Comparison of ENCODE assay signal across 15 mouse cellular contexts in the genomic region with DNA sequence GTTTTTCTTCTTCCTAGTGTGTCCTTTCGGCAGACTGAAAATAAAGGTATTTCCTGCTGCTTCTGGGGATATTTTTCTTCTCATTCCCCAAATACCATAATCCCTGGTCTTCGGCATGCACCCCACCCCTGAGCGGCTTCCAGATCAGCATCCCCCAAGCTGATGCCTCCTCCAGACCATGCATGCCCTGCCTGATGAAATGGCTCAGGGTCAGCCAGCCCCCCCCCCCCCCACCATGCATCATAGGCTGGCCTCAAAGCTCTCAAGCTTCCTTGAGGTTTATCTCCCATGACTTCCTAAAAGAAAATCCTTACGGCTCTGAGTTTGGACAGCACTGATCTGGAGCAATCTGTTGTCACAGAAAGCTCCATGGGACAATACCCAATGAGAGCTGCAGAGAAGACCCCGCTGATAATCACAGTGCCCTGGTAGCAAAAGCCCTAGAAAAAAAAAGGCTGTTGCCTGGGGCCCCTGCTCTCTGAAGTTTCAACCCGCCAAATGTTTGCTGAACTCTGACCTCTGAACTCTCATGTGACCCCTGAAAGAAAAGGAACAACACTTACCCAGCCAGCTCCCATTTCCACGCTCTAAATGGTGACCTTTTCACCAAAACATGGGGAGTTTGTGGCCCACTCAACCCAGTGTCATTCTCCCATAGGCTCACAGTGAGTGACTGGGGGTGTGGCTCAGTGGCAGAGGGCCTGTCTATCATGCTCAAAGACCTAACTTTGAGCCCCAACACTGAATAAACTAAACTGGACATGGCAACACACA. TPM values are rescaled to one million over a fixed set of nuclear protein-coding genes. Genes with fewer than 3 reads are reported as not detected.
DNase-seq lines count a peak whose midpoint lies in the region; ATAC-seq and TF ChIP-seq lines count a peak whose summit lies in the region.
"Had no signal": no experiment of that assay in that cellular context is flagged by ENCODE, and none has a peak within 500 bp of the region (broad histone marks: within the 10 kb centered on the region; RNA-seq: fewer than 3 reads in every experiment).

No protein-coding gene starts in this region.

- no peak for DNase-seq in heart, embryonic 10.5 days (ENCODE audit: low spot score)
- no peak for DNase-seq in heart, postnatal 10 days
- peak; percentile 83 for DNase-seq in midbrain, embryonic 10.5 days (ENCODE audit: low spot score)
- no peak for DNase-seq in frontal cortex, postnatal 10 days (ENCODE audit: low spot score in 2 of 2)
- DNase-seq in left cerebral cortex, adult 2 months (ENCODE audit: extremely low spot score in 1 of 2, low spot score in 2 of 2) = no peak
- no peak for DNase-seq in urinary bladder, postnatal 10 days (ENCODE audit: low spot score)
- DNase-seq: cerebellum, postnatal 25 days; right cerebral cortex, postnatal 25 days; thymus, postnatal 4 days had no signal

- H3K27me3 ChIP-seq in heart, embryonic 10.5 days (ENCODE audit: insufficient read depth, poor library complexity, severe bottlenecking) = no peaks in the 10 kb centered on the region
- H3K27me3 ChIP-seq in midbrain, embryonic 10.5 days (ENCODE audit: low read depth, poor library complexity, severe bottlenecking) = no peaks in the 10 kb centered on the region
- H3K27me3 ChIP-seq in midbrain, embryonic 16.5 days (ENCODE audit: control insufficient read depth, insufficient read depth, low read depth, low read length) = no peaks in the 10 kb centered on the region
- H3K27me3 ChIP-seq in midbrain, embryonic 13.5 days = no peaks in the 10 kb centered on the region
- H3K27me3 ChIP-seq: limb, embryonic 13.5 days; lung, embryonic 15.5 days had no signal

- TF ChIP-seq CTCF in left cerebral cortex, adult 2 months (IDR thresholded peaks at IDR 0.05) = no peak

- H3K27ac ChIP-seq in heart, embryonic 10.5 days = peak overlapping the region; percentile 73; the same call in 1 of the 2 replicates
- peak overlapping the region; percentile 80 for H3K27ac ChIP-seq in midbrain, embryonic 10.5 days (replicated peaks)
- H3K27ac ChIP-seq in midbrain, embryonic 16.5 days (ENCODE audit: low read length) = no peak overlapping the region
- H3K27ac ChIP-seq in midbrain, embryonic 13.5 days = peak overlapping the region; percentile 71
- H3K27ac ChIP-seq in left cerebral cortex, adult 2 months = no peak overlapping the region
- H3K27ac ChIP-seq: lung, embryonic 15.5 days had no signal

- ATAC-seq in midbrain, embryonic 16.5 days = no peak
- no peak for ATAC-seq in midbrain, embryonic 13.5 days
- ATAC-seq: activated CD4-positive, CD25-positive, alpha-beta regulatory T cell, adult 4 months had no signal

- H3K4me3 ChIP-seq in heart, embryonic 10.5 days = no peak overlapping the region
- H3K4me3 ChIP-seq in midbrain, embryonic 10.5 days = no peak overlapping the region
- no peak overlapping the region for H3K4me3 ChIP-seq in midbrain, embryonic 16.5 days (ENCODE audit: low read depth, low read length)
- H3K4me3 ChIP-seq in midbrain, embryonic 13.5 days (replicated peaks) = no peak overlapping the region
- H3K4me3 ChIP-seq in left cerebral cortex, adult 2 months = no peak overlapping the region
- H3K4me3 ChIP-seq: limb, embryonic 13.5 days; lung, embryonic 15.5 days had no signal

- 43% methylated on average over 7 of the region's 7 CpGs for WGBS in heart, embryonic 10.5 days
- WGBS in midbrain, embryonic 10.5 days = 7% methylated on average over 7 of the region's 7 CpGs
- WGBS in midbrain, embryonic 16.5 days = 16% methylated on average over 7 of the region's 7 CpGs
- 20% methylated on average over 7 of the region's 7 CpGs for WGBS in midbrain, embryonic 13.5 days

- no peak overlapping the region for H3K9ac ChIP-seq in midbrain, embryonic 16.5 days (ENCODE audit: low read depth, low read length)
- H3K9ac ChIP-seq in midbrain, embryonic 13.5 days (replicated peaks) = no peak overlapping the region
- H3K9ac ChIP-seq: limb, embryonic 13.5 days; lung, embryonic 15.5 days had no signal

- no peak overlapping the region for H3K4me2 ChIP-seq in midbrain, embryonic 16.5 days (ENCODE audit: low read length)
- no peak overlapping the region for H3K4me2 ChIP-seq in midbrain, embryonic 13.5 days (replicated peaks)
- H3K4me2 ChIP-seq: lung, embryonic 15.5 days had no signal

- intact Hi-C loops in heart, postnatal 10 days (cut with DNase I) = no loop called here
- intact Hi-C loops in left cerebral cortex, adult 2 months (cut with DNase I) = no loop called here

- no peaks in the 10 kb centered on the region for H3K9me3 ChIP-seq in heart, embryonic 10.5 days
- peaks cover 9% of the 10 kb centered on the region; the same call in 1 of the 2 replicates for H3K9me3 ChIP-seq in midbrain, embryonic 10.5 days (replicated peaks)
- H3K9me3 ChIP-seq in midbrain, embryonic 16.5 days (replicated peaks; ENCODE audit: control insufficient read depth, low read length, poor library complexity, severe bottlenecking) = no peaks in the 10 kb centered on the region
- H3K9me3 ChIP-seq in midbrain, embryonic 13.5 days = no peaks in the 10 kb centered on the region
- H3K9me3 ChIP-seq: lung, embryonic 15.5 days had no signal

- peaks cover 24% of the 10 kb centered on the region for H3K36me3 ChIP-seq in heart, embryonic 10.5 days
- peaks cover 29% of the 10 kb centered on the region for H3K36me3 ChIP-seq in midbrain, embryonic 10.5 days
- no peaks in the 10 kb centered on the region for H3K36me3 ChIP-seq in midbrain, embryonic 16.5 days (ENCODE audit: control insufficient read depth, insufficient read depth, low read length)
- H3K36me3 ChIP-seq in midbrain, embryonic 13.5 days = peaks cover 11% of the 10 kb centered on the region
- H3K36me3 ChIP-seq: lung, embryonic 15.5 days had no signal

- H3K4me1 ChIP-seq in heart, embryonic 10.5 days = peaks cover 68% of the 10 kb centered on the region
- peaks cover 76% of the 10 kb centered on the region for H3K4me1 ChIP-seq in midbrain, embryonic 10.5 days
- peaks cover 47% of the 10 kb centered on the region for H3K4me1 ChIP-seq in midbrain, embryonic 16.5 days (ENCODE audit: control insufficient read depth, insufficient read depth, low read length)
- H3K4me1 ChIP-seq in midbrain, embryonic 13.5 days (replicated peaks) = peaks cover 74% of the 10 kb centered on the region

RNA-seq across cellular contexts. Expression of gene Tspan18, which starts 43.8 kb away (rescaled TPM):
- 64.2 and 67.0 TPM in 2 replicates for polyA plus RNA-seq in heart, embryonic 10.5 days (2016; fragmentation: Nextera tagmentation; extraction: Ambion mirVana)
- total RNA-seq in heart, postnatal 10 days (2021) = 10 to 100 TPM; 54.1 to 63.4 TPM
- polyA plus RNA-seq in midbrain, embryonic 10.5 days (2016; fragmentation: Nextera tagmentation; extraction: Ambion mirVana) = 45.0 and 48.4 TPM in 2 replicates
- 20.1 and 21.2 TPM in 2 replicates for polyA plus RNA-seq in midbrain, embryonic 16.5 days (2015; fragmentation: Nextera tagmentation; extraction: Ambion mirVana)
- polyA plus RNA-seq in midbrain, embryonic 13.5 days (2015; fragmentation: Nextera tagmentation; extraction: Ambion mirVana) = 24.9 and 31.2 TPM in 2 replicates
- 1 to 10 TPM; 1.5 to 3.0 TPM for total RNA-seq in left cerebral cortex, adult 2 months (2021)
- total RNA-seq: granulocyte monocyte progenitor cell, adult 5-6 weeks had no signal

Comparison
In these comparisons a context has a peak if more than half of its experiments do, and no peak if none do; other contexts are left out.
1. H3K27ac ChIP-seq: peak in heart, embryonic 10.5 days (single experiment), midbrain, embryonic 10.5 days (single experiment) and midbrain, embryonic 13.5 days (single experiment); none in midbrain, embryonic 16.5 days (single experiment) and left cerebral cortex, adult 2 months (single experiment).